17 mouse cellular contexts compared by ENCODE assay signal in the genomic region with DNA sequence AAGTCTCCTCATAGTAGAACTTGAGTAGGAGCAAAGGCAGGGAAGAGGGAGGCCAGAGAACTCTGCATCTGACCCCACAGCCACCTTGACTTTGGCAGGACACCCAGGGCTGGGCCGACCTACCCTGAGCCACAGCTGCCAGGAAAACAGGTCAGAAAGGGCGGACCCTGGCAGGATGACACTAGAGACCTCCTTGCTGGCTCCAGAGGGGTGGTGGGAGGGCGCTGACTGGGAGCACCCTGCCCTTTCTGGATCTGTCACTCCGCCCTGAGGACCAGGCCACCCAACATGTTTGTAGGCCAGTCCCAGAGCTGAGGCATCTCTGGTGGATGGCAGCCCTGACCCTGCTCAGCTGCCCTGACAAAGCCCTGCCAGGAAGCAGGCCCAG. TPM values are rescaled to one million over a fixed set of nuclear protein-coding genes. Genes with fewer than 3 reads are reported as not detected.
A peak's percentile ranks its signal among the peaks of the same experiment; 100 is the strongest.
DNase-seq lines count a peak whose midpoint lies in the region; ATAC-seq and TF ChIP-seq lines count a peak whose summit lies in the region.
"Had no signal": no experiment of that assay in that cellular context is flagged by ENCODE, and none has a peak within 500 bp of the region (broad histone marks: within the 10 kb centered on the region; RNA-seq: fewer than 3 reads in every experiment).

No protein-coding gene starts in this region.

- H3K9ac ChIP-seq in liver, adult 2 months (ENCODE audit: low read depth, low read length) = no peak overlapping the region
- no peak overlapping the region for H3K9ac ChIP-seq in liver, postnatal 0 days (replicated peaks)
- no peak overlapping the region; the same call in 1 of the 2 replicates for H3K9ac ChIP-seq in intestine, postnatal 0 days (ENCODE audit: low read depth, low read length)
- no peak overlapping the region for H3K9ac ChIP-seq in stomach, postnatal 0 days (ENCODE audit: low read length)
- no peak overlapping the region for H3K9ac ChIP-seq in forebrain, postnatal 0 days
- H3K9ac ChIP-seq: embryonic facial prominence, embryonic 12.5 days; forebrain, embryonic 15.5 days; hindbrain, embryonic 15.5 days; limb, embryonic 13.5 days; lung, embryonic 15.5 days; midbrain, embryonic 12.5 days had no signal

- intact Hi-C loops in heart, postnatal 25 days (cut with DNase I) = no loop called here

- no peaks in the 10 kb centered on the region for H3K79me2 ChIP-seq in liver, adult 2 months (ENCODE audit: control insufficient read depth, insufficient read depth, low read length)

- 27% methylated on average over 4 of the region's 4 CpGs for WGBS in liver, adult 2 months
- WGBS in liver, postnatal 0 days (ENCODE audit: insufficient replicate concordance) = 67% methylated on average over 4 of the region's 4 CpGs
- WGBS in intestine, postnatal 0 days = 75% methylated on average over 4 of the region's 4 CpGs
- WGBS in stomach, postnatal 0 days = 84% methylated on average over 4 of the region's 4 CpGs
- WGBS in forebrain, postnatal 0 days = 76% methylated on average over 4 of the region's 4 CpGs

- no peak for TF ChIP-seq POLR2A in liver, adult 2 months (IDR thresholded peaks at IDR 0.05; ENCODE audit: extremely low read depth, insufficient read depth, low read length)

- H3K4me3 ChIP-seq in liver, adult 2 months (ENCODE audit: insufficient read depth, low read depth, low read length) = no peak overlapping the region
- no peak overlapping the region for H3K4me3 ChIP-seq in liver, postnatal 0 days (ENCODE audit: low read depth, low read length)
- no peak overlapping the region for H3K4me3 ChIP-seq in intestine, postnatal 0 days (ENCODE audit: low read depth, low read length)
- no peak overlapping the region for H3K4me3 ChIP-seq in stomach, postnatal 0 days (ENCODE audit: low read depth, low read length)
- H3K4me3 ChIP-seq in forebrain, postnatal 0 days (ENCODE audit: low read depth, low read length) = no peak overlapping the region
- H3K4me3 ChIP-seq: embryonic facial prominence, embryonic 12.5 days; forebrain, embryonic 15.5 days; heart, embryonic 10.5 days; hindbrain, embryonic 15.5 days; limb, embryonic 13.5 days; lung, embryonic 15.5 days; midbrain, embryonic 12.5 days had no signal

- H3K27ac ChIP-seq in liver, adult 2 months (replicated peaks; ENCODE audit: insufficient read depth, low read depth, low read length) = peak overlapping the region; percentile 82
- H3K27ac ChIP-seq in liver, postnatal 0 days (ENCODE audit: low read depth) = no peak overlapping the region
- H3K27ac ChIP-seq in intestine, postnatal 0 days (ENCODE audit: low read depth, low read length) = peak overlapping the region; percentile 57; the same call in 1 of the 2 replicates
- 0 out of 2 replicates have a peak overlapping the region, but pooled peaks have one; percentile 30 for H3K27ac ChIP-seq in stomach, postnatal 0 days (replicated peaks)
- no peak overlapping the region for H3K27ac ChIP-seq in forebrain, postnatal 0 days (ENCODE audit: low read depth, low read length)
- H3K27ac ChIP-seq: embryonic facial prominence, embryonic 12.5 days; forebrain, embryonic 15.5 days; hindbrain, embryonic 15.5 days; limb, embryonic 13.5 days; lung, embryonic 15.5 days; macrophage; midbrain, embryonic 12.5 days had no signal

- no peak for TF ChIP-seq EP300 in liver, postnatal 0 days (IDR thresholded peaks at IDR 0.05; ENCODE audit: low read depth)
- no peak for TF ChIP-seq EP300 in stomach, postnatal 0 days (optimal IDR thresholded peaks at IDR 0.05)

- TF ChIP-seq CTCF in liver, adult 2 months (IDR thresholded peaks at IDR 0.05; ENCODE audit: low read depth, low read length) = no peak
- no peak for TF ChIP-seq CTCF in liver, postnatal 0 days (IDR thresholded peaks at IDR 0.05; ENCODE audit: low read depth)
- TF ChIP-seq CTCF in intestine, postnatal 0 days (IDR thresholded peaks at IDR 0.05; ENCODE audit: low read depth) = no peak
- no peak for TF ChIP-seq CTCF in stomach, postnatal 0 days (IDR thresholded peaks at IDR 0.05; ENCODE audit: low read depth)
- no peak for TF ChIP-seq CTCF in forebrain, postnatal 0 days (IDR thresholded peaks at IDR 0.05; ENCODE audit: low read depth)

- DNase-seq in heart, adult 11 months = peak; percentile 94
- no peak for DNase-seq in heart, postnatal 25 days (ENCODE audit: low spot score)
- peak; percentile 89 for DNase-seq in liver, adult 2 months (ENCODE audit: extremely low read depth, low read depth, low spot score)
- no peak for DNase-seq in liver, postnatal 0 days
- no peak for DNase-seq in stomach, postnatal 0 days (ENCODE audit: low spot score)
- no peak for DNase-seq in forebrain, postnatal 0 days
- DNase-seq: heart, postnatal 36 days; thymus, adult 2 months had no signal

- no peaks in the 10 kb centered on the region for H3K9me3 ChIP-seq in liver, postnatal 0 days (ENCODE audit: low read length)
- H3K9me3 ChIP-seq in intestine, postnatal 0 days (ENCODE audit: control insufficient read depth) = no peaks in the 10 kb centered on the region
- H3K9me3 ChIP-seq in stomach, postnatal 0 days (ENCODE audit: control insufficient read depth, low read length) = no peaks in the 10 kb centered on the region
- no peaks in the 10 kb centered on the region for H3K9me3 ChIP-seq in forebrain, postnatal 0 days (ENCODE audit: low read length)
- H3K9me3 ChIP-seq: embryonic facial prominence, embryonic 12.5 days; forebrain, embryonic 15.5 days; heart, embryonic 10.5 days; hindbrain, embryonic 15.5 days; limb, embryonic 13.5 days; lung, embryonic 15.5 days; midbrain, embryonic 12.5 days had no signal

- no peak for ATAC-seq in liver, postnatal 0 days
- ATAC-seq in intestine, postnatal 0 days = no peak
- ATAC-seq in stomach, postnatal 0 days (ENCODE audit: low FRiP score, low TSS enrichment) = no peak
- no peak for ATAC-seq in forebrain, postnatal 0 days
- ATAC-seq: forebrain, embryonic 15.5 days had no signal

- H3K27me3 ChIP-seq in liver, adult 2 months (ENCODE audit: control insufficient read depth, insufficient read depth, low read length) = no peaks in the 10 kb centered on the region
- no peaks in the 10 kb centered on the region for H3K27me3 ChIP-seq in liver, postnatal 0 days (ENCODE audit: insufficient read depth, low read length)
- H3K27me3 ChIP-seq in intestine, postnatal 0 days (replicated peaks; ENCODE audit: control insufficient read depth, insufficient read depth, low read length) = no peaks in the 10 kb centered on the region
- no peaks in the 10 kb centered on the region for H3K27me3 ChIP-seq in stomach, postnatal 0 days (ENCODE audit: control insufficient read depth, insufficient read depth, low read length)
- no peaks in the 10 kb centered on the region for H3K27me3 ChIP-seq in forebrain, postnatal 0 days (ENCODE audit: insufficient read depth, low read length)
- H3K27me3 ChIP-seq: embryonic facial prominence, embryonic 12.5 days; forebrain, embryonic 15.5 days; hindbrain, embryonic 15.5 days; limb, embryonic 13.5 days had no signal

- peaks cover 27% of the 10 kb centered on the region for H3K4me1 ChIP-seq in liver, adult 2 months (ENCODE audit: control insufficient read depth, insufficient read depth, low read length)
- peaks cover 43% of the 10 kb centered on the region for H3K4me1 ChIP-seq in liver, postnatal 0 days (ENCODE audit: insufficient read depth)
- H3K4me1 ChIP-seq in intestine, postnatal 0 days (replicated peaks; ENCODE audit: control insufficient read depth, insufficient read depth, low read length) = peaks cover 9% of the 10 kb centered on the region
- H3K4me1 ChIP-seq in stomach, postnatal 0 days (replicated peaks; ENCODE audit: control insufficient read depth, insufficient read depth) = no peaks in the 10 kb centered on the region
- no peaks in the 10 kb centered on the region for H3K4me1 ChIP-seq in forebrain, postnatal 0 days (ENCODE audit: insufficient read depth)
- H3K4me1 ChIP-seq: embryonic facial prominence, embryonic 12.5 days; forebrain, embryonic 15.5 days; hindbrain, embryonic 15.5 days; limb, embryonic 13.5 days; lung, embryonic 15.5 days; midbrain, embryonic 12.5 days had no signal

- no peaks in the 10 kb centered on the region for H3K36me3 ChIP-seq in liver, adult 2 months (ENCODE audit: control insufficient read depth, insufficient read depth, low read length)
- no peaks in the 10 kb centered on the region for H3K36me3 ChIP-seq in liver, postnatal 0 days (replicated peaks; ENCODE audit: insufficient read depth, low read length)
- no peaks in the 10 kb centered on the region for H3K36me3 ChIP-seq in intestine, postnatal 0 days (ENCODE audit: control insufficient read depth, insufficient read depth)
- no peaks in the 10 kb centered on the region for H3K36me3 ChIP-seq in stomach, postnatal 0 days (ENCODE audit: control insufficient read depth, insufficient read depth, low read length)
- no peaks in the 10 kb centered on the region for H3K36me3 ChIP-seq in forebrain, postnatal 0 days (ENCODE audit: insufficient read depth)
- H3K36me3 ChIP-seq: embryonic facial prominence, embryonic 12.5 days; forebrain, embryonic 15.5 days; heart, embryonic 10.5 days; hindbrain, embryonic 15.5 days; limb, embryonic 13.5 days; lung, embryonic 15.5 days; midbrain, embryonic 12.5 days had no signal

- no peak overlapping the region for H3K4me2 ChIP-seq in liver, postnatal 0 days (ENCODE audit: low read depth, low read length)
- H3K4me2 ChIP-seq in intestine, postnatal 0 days (replicated peaks; ENCODE audit: low read depth) = no peak overlapping the region
- no peak overlapping the region for H3K4me2 ChIP-seq in stomach, postnatal 0 days (replicated peaks; ENCODE audit: low read depth)
- no peak overlapping the region for H3K4me2 ChIP-seq in forebrain, postnatal 0 days (ENCODE audit: low read depth)
- H3K4me2 ChIP-seq: embryonic facial prominence, embryonic 12.5 days; forebrain, embryonic 15.5 days; hindbrain, embryonic 15.5 days; limb, embryonic 13.5 days; lung, embryonic 15.5 days; midbrain, embryonic 12.5 days had no signal

RNA-seq across cellular contexts. Expression of a gene that starts 19.4 kb away (rescaled TPM):
- 10 to 100 TPM; 12.9 to 13.0 TPM for total RNA-seq in heart, postnatal 25 days (2021)
- total RNA-seq in liver, adult 2 months (2014; rRNA removed) = 12.9 and 15.7 TPM in 2 replicates
- polyA plus RNA-seq in liver, adult 2 months (2012; rRNA removed) = 16.5 and 19.4 TPM in 2 replicates
- 14.6 and 17.9 TPM in 2 replicates for polyA plus RNA-seq in liver, postnatal 0 days (2015; fragmentation: Nextera tagmentation; extraction: Ambion mirVana)
- polyA plus RNA-seq in intestine, postnatal 0 days (2015; fragmentation: Nextera tagmentation; extraction: Ambion mirVana) = 22.0 and 22.5 TPM in 2 replicates
- polyA plus RNA-seq in stomach, postnatal 0 days (2015; fragmentation: Nextera tagmentation; extraction: Ambion mirVana) = 21.4 and 22.2 TPM in 2 replicates
- 23.6 and 23.8 TPM in 2 replicates for total RNA-seq in forebrain, postnatal 0 days (2014; rRNA removed)
- 32.7 and 36.2 TPM in 2 replicates for polyA plus RNA-seq in forebrain, postnatal 0 days (2015; fragmentation: Nextera tagmentation; extraction: Ambion mirVana)

RNA-seq across cellular contexts. Expression of a gene that starts 33.3 kb away (rescaled TPM):
- total RNA-seq in heart, postnatal 25 days (2021) = 10 to 100 TPM; 79.8 to 91.2 TPM
- total RNA-seq in liver, adult 2 months (2014; rRNA removed) = 26.6 and 31.5 TPM in 2 replicates
- polyA plus RNA-seq in liver, adult 2 months (2012; rRNA removed) = 11.5 and 12.7 TPM in 2 replicates
- polyA plus RNA-seq in liver, postnatal 0 days (2015; fragmentation: Nextera tagmentation; extraction: Ambion mirVana) = 15.9 and 18.5 TPM in 2 replicates
- 19.6 and 22.5 TPM in 2 replicates for polyA plus RNA-seq in intestine, postnatal 0 days (2015; fragmentation: Nextera tagmentation; extraction: Ambion mirVana)
- polyA plus RNA-seq in stomach, postnatal 0 days (2015; fragmentation: Nextera tagmentation; extraction: Ambion mirVana) = 21.5 and 22.7 TPM in 2 replicates
- total RNA-seq in forebrain, postnatal 0 days (2014; rRNA removed) = 84.7 and 105 TPM in 2 replicates
- 23.3 and 27.4 TPM in 2 replicates for polyA plus RNA-seq in forebrain, postnatal 0 days (2015; fragmentation: Nextera tagmentation; extraction: Ambion mirVana)

Comparison
In these comparisons a context has a peak if more than half of its experiments do, and no peak if none do; other contexts are left out.
1. DNase-seq: peak in heart, adult 11 months (single experiment) and liver, adult 2 months (single experiment); none in heart, postnatal 25 days (single experiment), liver, postnatal 0 days (single experiment), stomach, postnatal 0 days (single experiment) and forebrain, postnatal 0 days (single experiment).
2. H3K27ac ChIP-seq: peak in liver, adult 2 months (single experiment), intestine, postnatal 0 days (single experiment) and stomach, postnatal 0 days (single experiment); none in liver, postnatal 0 days (single experiment) and forebrain, postnatal 0 days (single experiment).